Mouse (Mus musculus) gastrocnemius, adult 18-20 months (tissue): ENCODE measurements around the gene Olfr520. TPM values are rescaled to one million over a fixed set of nuclear protein-coding genes. Genes with fewer than 3 reads are reported as not detected.
A peak's percentile ranks its signal among the peaks of the same experiment; 100 is the strongest.
"Not testable (repeated sequence)": the region's sequence is repeated elsewhere in the genome, so short reads cannot be mapped to it uniquely, and the experiment has no call there.

Source experiments
- DNase-seq: peaks from one replicate; pipeline ENCODE4 v3.0.0; 2021; ENCODE audit warnings: low spot score
- long read RNA-seq, 2 experiments: library from polyadenylated mRNA; stranded (forward); transcript quantifications; one replicate each; pipeline ENCODE4 v2.0.0; 2021
- total RNA-seq, 2 experiments: library from RNA; stranded (reverse); gene quantifications; 2 replicates each; pipeline ENCODE4 v1.2.3; 2021

The Olfr520 gene
- not detected for total RNA-seq
- long read RNA-seq, experiment 1, result 0 reads
- long read RNA-seq, experiment 2, result 0 reads

DNA sequence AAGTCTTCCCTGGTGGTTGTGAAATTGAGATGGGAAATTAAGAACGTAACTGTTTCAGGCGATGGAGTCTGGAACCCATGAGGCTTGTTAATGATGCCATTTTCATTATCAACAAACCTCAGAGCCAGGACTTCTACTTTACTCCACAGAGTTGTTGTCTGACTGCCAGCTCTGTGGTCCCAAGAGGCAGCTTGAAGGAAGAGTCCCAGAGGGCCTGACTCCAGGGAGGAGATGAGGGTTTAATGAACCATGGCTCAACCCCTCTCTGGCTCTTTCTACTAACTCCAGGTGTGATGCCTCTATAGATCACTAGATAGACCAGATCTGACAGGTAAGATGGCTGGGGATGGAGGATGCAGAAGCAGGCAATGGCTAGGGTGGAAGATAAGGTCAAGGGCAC lies at the start of gene Olfr520:
Gene Olfr520 (plus strand): TSS at position 301 of the 400 bp plus-strand sequence.
- no peak for DNase-seq

GRCm38 (mm10) chr7:99680771-99681170 lies 49.3 kb upstream of the Olfr520 start:
- DNase-seq, result no peak

GRCm38 (mm10) chr7:99684086-99684485 lies 46.0 kb upstream of the Olfr520 start:
- DNase-seq, result no peak

DNA sequence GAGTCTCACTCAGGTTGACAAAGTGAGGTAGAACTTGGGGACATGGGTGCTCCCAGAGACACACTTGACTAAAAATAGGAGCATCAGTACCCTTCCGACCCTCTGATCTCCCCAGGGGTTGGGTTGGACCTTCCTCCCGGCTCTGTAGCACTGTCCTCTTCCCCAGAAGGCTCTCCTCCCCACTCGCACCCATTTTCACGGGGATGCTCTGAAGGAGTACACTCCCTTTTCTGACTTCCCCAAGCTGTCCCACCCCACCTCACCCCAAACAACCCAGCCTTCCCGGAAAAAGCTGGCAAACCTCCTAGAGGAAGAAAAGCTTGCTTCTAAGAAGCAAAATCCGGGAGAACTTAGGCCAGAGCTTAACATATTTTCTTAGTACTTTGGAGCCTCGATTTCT lies 39.3 kb upstream of the Olfr520 start:
- no peak for DNase-seq

DNA sequence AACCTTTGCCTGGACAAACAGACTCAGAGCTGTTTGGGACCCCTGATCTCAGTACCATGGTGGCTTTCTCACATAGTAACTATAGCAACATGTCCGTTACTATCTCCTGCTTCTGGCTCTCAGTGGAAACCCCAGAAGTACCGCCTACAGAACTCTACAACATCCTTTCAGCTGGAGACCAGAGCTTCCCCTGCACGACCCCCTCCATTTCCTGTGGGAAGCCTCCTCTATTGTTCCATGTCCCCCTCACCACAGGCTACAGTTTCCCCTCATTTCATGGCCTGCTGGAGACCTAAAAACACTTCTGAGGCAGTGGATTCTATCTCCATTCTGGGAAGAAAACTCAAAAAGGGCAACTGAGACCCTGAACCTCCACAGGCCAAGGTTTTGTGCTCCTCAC lies 37.7 kb upstream of the Olfr520 start:
- no peak for DNase-seq

DNA sequence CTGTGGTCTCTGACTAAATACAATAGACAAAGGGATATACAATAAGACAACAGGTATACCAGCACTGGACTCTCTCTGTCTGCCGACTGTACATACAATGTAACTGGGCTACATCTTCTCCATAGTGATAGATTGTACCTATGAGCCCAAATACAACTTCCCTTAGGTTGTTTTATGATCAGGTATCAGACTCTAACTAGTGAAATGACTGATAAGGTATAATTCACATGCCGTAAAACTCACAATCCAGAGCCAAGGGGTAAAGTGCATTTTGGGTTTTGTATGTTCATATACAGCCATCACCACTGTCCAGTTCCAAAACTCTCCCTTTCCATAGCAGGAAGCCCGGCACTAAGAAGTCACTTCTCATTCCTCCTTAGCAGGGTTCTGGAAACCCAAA lies 36.7 kb upstream of the Olfr520 start:
- no peak for DNase-seq

- no peak for DNase-seq
Measured at GRCm38 (mm10) chr7:99693976-99694375, 36.1 kb upstream of the Olfr520 start.

- DNase-seq, result not testable (repeated sequence)
Measured at GRCm38 (mm10) chr7:99694424-99694823, 35.6 kb upstream of the Olfr520 start.

DNA sequence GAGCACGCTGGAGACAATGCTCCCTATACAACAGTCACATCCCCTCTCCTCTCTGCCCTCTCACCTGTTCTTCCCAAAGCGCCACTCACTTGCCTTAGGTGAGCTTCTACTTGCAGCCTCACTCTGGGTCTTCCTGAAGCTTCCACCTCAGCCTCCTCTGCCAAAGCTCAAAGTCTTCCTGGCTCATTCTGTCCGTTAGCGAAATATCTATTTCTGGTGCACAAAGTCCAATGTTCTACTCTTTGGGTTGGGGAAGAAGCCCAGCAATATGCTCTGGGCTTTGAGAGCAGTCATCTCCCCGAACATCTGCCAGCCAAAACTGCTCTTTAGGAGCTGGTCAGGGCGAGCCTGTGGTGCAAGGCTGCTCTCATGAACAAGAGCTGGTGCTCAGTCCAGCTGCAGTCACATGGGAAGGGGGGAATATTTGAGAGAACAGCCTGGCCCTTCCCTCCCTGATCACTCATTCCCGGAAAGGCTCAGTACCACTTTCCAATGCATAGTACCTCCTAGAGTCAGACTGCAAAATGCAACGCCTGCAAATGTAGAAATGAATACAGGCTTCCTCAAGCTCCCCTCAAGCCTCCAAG lies 34.5 kb upstream of the Olfr520 start:
- no peak for DNase-seq

DNA sequence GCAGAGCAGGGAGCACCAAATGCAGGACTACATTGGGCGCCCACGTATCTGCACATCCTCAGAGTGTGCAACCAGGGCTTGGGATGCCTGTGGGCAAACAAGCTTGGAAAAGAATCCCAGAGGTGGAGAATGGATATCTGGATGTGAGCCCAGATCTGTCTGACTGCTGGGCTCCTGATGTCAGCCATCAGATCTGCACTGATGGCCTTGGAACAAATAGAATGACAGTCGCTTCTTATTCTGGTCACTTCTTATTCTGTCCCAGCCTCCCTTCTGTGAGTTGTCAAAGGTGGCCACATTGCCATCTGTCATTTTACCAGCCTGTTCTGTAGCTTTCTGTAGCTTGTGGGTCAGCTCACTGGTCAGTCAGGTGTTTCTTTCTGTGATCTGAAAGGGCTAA lies 31.5 kb upstream of the Olfr520 start:
- no peak for DNase-seq

- DNase-seq, result no peak
Measured at GRCm38 (mm10) chr7:99699106-99699505, 31.0 kb upstream of the Olfr520 start.

DNA sequence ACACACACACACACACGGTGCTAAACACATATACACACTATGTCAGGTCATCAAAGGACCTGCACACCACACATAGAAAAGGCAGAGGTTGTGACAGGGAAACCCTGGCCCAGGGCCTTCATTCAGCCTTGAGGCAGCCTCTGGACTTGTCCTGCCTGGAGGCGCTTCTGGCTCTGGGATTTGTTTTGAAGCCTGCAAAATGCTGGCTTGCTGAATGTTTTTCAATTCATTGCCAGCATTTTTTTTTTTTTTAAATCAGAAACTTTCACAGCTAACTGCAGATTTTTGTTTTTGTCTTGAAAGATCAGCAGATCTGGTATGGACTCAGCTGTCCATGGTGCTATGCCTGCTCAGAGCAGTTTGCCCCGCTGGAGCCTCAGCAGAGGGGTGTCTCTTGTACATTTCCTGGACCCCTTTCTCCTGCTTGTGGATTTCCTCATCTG lies 30.3 kb upstream of the Olfr520 start:
- peak; percentile 46 for DNase-seq

DNA sequence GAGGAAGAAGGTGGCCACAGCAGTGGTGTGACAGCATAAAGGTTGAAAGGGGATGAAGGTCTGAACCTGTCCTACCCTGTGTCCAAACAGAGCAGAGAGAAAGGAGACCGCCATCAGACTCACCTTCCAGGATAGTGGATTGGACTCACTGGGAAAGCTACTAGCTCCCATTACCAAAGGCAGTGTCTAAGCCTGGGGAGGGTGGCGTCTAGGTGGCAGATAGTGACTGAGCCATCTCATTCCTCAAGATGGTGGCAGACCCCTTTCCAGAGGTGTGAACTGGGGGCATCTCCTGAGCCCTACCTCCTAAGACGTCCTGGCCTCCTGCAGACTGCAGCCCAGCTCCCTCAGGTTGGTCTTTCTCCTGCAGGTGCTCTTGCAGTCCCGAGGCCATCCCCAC lies 29.4 kb upstream of the Olfr520 start:
- DNase-seq, result no peak

DNA sequence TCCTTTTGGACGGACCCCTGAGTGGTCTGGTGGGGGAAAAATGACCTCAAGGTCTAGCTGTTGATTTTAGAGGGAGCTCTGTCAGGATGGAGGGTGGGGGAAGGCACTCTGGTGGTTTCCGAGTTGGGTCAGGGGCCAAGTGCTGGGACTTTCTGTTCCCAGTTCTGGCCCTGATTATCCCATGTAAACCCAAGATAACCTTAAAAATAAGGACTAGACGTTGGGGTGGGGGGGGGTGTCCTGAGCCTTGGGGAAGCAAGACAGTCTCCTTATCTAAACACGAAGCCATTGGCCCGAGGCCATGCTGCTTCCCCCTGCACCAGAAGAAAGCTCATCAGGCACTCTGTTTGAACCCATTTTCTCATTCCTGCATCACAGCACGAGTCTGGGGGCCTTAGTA lies 27.9 kb upstream of the Olfr520 start:
- DNase-seq, result peak; percentile 32

GRCm38 (mm10) chr7:99704736-99705519 lies 25.1 kb upstream of the Olfr520 start:
- DNase-seq, result no peak

GRCm38 (mm10) chr7:99706341-99707037 lies 23.6 kb upstream of the Olfr520 start:
- DNase-seq, result peak; percentile 68

GRCm38 (mm10) chr7:99707038-99707595 lies 23.0 kb upstream of the Olfr520 start:
- peak; percentile 73 for DNase-seq

DNA sequence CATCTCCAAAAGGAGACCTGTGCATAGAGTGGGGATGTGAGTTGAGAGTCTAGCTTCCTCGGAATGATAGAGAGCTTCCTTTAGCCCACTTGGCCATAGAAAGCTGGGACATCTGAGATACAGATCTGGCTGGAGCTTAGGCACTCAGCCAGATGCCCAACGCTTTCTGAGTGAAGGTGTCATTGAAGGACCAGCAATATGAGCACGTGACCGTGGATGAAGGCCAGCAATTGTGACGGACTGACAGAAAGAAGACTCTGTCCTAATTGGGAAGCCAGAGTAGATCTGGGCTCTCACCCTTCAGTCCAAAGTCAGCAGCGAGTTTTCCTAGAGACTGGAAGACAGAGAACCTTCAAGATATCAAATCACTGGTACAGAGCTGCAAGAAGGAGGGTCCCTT lies 22.4 kb upstream of the Olfr520 start:
- no peak for DNase-seq

DNA sequence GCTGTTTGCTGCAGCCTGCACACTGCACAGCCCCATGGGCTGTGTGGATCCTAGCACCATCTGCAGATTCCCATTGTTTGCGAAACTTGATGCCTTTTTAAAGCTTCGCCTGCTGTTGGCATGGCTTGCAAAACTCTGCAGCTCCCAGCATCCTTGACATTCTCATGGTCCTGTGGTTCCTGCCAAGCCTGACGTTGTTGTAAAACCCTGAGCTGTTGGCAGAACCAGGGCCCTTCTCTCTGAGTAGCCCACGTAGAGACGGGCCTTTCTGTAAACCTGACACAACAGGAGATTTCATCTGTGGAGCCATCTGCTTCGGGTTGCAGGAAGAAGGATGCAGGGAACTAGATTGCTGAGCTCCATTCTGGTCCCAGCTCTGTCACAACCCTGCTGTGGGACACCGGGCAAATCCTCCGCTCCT lies 21.8 kb upstream of the Olfr520 start:
- no peak for DNase-seq

- DNase-seq, result no peak
Measured at GRCm38 (mm10) chr7:99708750-99709149, 21.3 kb upstream of the Olfr520 start.

DNA sequence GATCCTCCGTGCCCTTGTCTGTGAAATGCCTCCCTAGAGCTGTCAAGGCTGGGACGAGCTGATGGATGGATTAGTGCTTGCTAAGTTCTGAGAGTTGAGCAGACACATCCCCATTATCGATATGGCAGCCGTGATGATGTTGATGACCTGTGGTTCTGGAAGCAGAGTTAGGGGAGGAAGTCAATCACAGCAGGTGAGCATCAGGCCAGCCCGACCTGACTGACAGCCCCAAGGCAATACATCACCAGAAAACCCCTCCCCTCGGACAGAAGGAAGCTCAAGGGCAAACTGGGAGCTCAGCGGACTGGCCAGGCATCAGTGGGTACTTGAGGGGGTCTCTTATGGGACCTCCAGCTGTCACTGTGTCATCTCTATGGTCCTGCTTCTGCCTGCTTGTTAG lies 20.1 kb upstream of the Olfr520 start:
- DNase-seq, result no peak

DNA sequence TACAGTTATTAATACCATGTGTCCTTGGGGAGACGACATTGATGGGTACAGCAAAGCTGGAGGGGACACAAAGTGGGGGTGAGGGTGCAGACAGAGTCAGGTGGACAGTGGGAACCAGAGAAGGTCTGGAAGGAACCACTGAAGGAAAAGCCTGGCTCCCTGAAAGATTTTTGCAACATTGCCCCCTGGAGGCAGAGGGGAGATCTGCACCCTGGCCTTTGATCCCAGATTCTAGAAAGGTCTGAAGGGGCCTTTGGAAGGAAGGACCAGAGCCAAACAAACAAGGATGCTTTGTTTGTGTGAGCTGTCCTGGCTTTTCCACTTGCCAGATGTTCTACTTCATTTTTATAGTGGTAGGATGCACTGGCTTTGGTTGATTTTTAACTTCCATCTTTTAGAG lies 19.6 kb upstream of the Olfr520 start:
- peak; percentile 82 for DNase-seq
